Mouse (Mus musculus): Measurements from ENCODE around the gene Nuf2. TPM values are rescaled to one million over a fixed set of nuclear protein-coding genes. Genes with fewer than 3 reads are reported as not detected.
A peak's percentile ranks its signal among the peaks of the same experiment; 100 is the strongest.

Gene Nuf2
- polyA plus RNA-seq, 1 experiment: 15.6 TPM

GRCm38 (mm10) chr1:169553446-169553845, 22.2 kb upstream of the Nuf2 start:
- H3ac ChIP-seq (ENCODE audit: control insufficient read depth, insufficient read length): no peak overlapping the region
- H3K4me2 ChIP-seq (ENCODE audit: low read depth): no peak overlapping the region
- no peaks in the 10 kb centered on the region for H3K27me3 ChIP-seq (ENCODE audit: control insufficient read depth, insufficient read depth, insufficient read length)
- H3K79me2 ChIP-seq (ENCODE audit: control insufficient read depth, insufficient read depth): no peaks in the 10 kb centered on the region
- no peak for TF ChIP-seq MYOG (IDR thresholded peaks at IDR 0.05; ENCODE audit: control insufficient read depth in 1 of 3, insufficient read depth in 1 of 3, insufficient read length in 2 of 3, low read depth in 2 of 3)
- H3K36me3 ChIP-seq (ENCODE audit: control insufficient read depth, insufficient read depth): no peaks in the 10 kb centered on the region
- H3K4me3 ChIP-seq: no peak overlapping the region

- Histone ChIP-seq H3K79me2 (ENCODE audit: control insufficient read depth, insufficient read depth) (no peaks in the 10 kb centered on the region), H3K27me3 (ENCODE audit: control insufficient read depth, insufficient read depth, insufficient read length) (no peaks in the 10 kb centered on the region), H3K36me3 (ENCODE audit: control insufficient read depth, insufficient read depth) (no peaks in the 10 kb centered on the region), H3ac (ENCODE audit: control insufficient read depth, insufficient read length) (no peak overlapping the region), H3K4me3 (no peak overlapping the region), H3K4me2 (ENCODE audit: low read depth) (no peak overlapping the region)
- TF ChIP-seq USF1 (IDR thresholded peaks at IDR 0.05; ENCODE audit: low read depth) (no peak), REST (IDR thresholded peaks at IDR 0.05; ENCODE audit: insufficient read depth, insufficient read length) (no peak), SRF (IDR thresholded peaks at IDR 0.05; ENCODE audit: control insufficient read depth, insufficient read length, low read depth) (no peak), POLR2A (IDR thresholded peaks at IDR 0.05; ENCODE audit: insufficient read length, low read depth) (no peak), MYOG (IDR thresholded peaks at IDR 0.05; ENCODE audit: control insufficient read depth in 1 of 3, insufficient read depth in 1 of 3, insufficient read length in 2 of 3, low read depth in 2 of 3) (no peak), E2F4 (IDR thresholded peaks at IDR 0.05; ENCODE audit: insufficient read depth) (no peak), TCF3 (IDR thresholded peaks at IDR 0.05; ENCODE audit: insufficient read length, low read depth) (no peak), POLR2AphosphoS2 (IDR thresholded peaks at IDR 0.05; ENCODE audit: insufficient read length, low read depth) (no peak), MYOD1 (IDR thresholded peaks at IDR 0.05; ENCODE audit: control insufficient read depth in 1 of 3, insufficient read length in 2 of 3, low read depth in 2 of 3) (no peak), CEBPB (IDR thresholded peaks at IDR 0.05; ENCODE audit: insufficient read depth, poor library complexity, severe bottlenecking) (no peak), TCF12 (IDR thresholded peaks at IDR 0.05; ENCODE audit: insufficient read depth, poor library complexity, severe bottlenecking) (no peak), MAX (IDR thresholded peaks at IDR 0.05; ENCODE audit: low read depth) (no peak)
These were observed 9.2 kb upstream of the Nuf2 start for GRCm38 (mm10) chr1:169540415-169540814.

GRCm38 (mm10) chr1:169531702-169532535, 655 bp upstream of the Nuf2 start:
- TF ChIP-seq MYOD1 (IDR thresholded peaks at IDR 0.05; ENCODE audit: control insufficient read depth in 1 of 3, insufficient read length in 2 of 3, low read depth in 2 of 3): no peak
- H3ac ChIP-seq (ENCODE audit: control insufficient read depth, insufficient read length): no peak overlapping the region
- H3K79me2 ChIP-seq (ENCODE audit: control insufficient read depth, insufficient read depth): peaks cover 42% of the 10 kb centered on the region
- H3K4me2 ChIP-seq (ENCODE audit: low read depth): peak overlapping the region; percentile 94
- peak overlapping the region; percentile 79 for H3K4me3 ChIP-seq
- H3K36me3 ChIP-seq (ENCODE audit: control insufficient read depth, insufficient read depth): no peaks in the 10 kb centered on the region
- no peaks in the 10 kb centered on the region for H3K27me3 ChIP-seq (ENCODE audit: control insufficient read depth, insufficient read depth, insufficient read length)

GRCm38 (mm10) chr1:169529996-169530518, 1.2 kb downstream of the Nuf2 start:
- Histone ChIP-seq H3K4me3 (peak overlapping the region; percentile 79), H3ac (ENCODE audit: control insufficient read depth, insufficient read length) (no peak overlapping the region), H3K27me3 (ENCODE audit: control insufficient read depth, insufficient read depth, insufficient read length) (no peaks in the 10 kb centered on the region), H3K4me2 (ENCODE audit: low read depth) (peak overlapping the region; percentile 63), H3K36me3 (ENCODE audit: control insufficient read depth, insufficient read depth) (peaks cover 6% of the 10 kb centered on the region), H3K79me2 (ENCODE audit: control insufficient read depth, insufficient read depth) (peaks cover 56% of the 10 kb centered on the region)
- TF ChIP-seq POLR2AphosphoS2 (IDR thresholded peaks at IDR 0.05; ENCODE audit: insufficient read length, low read depth) (no peak), USF1 (IDR thresholded peaks at IDR 0.05; ENCODE audit: low read depth) (no peak), SRF (IDR thresholded peaks at IDR 0.05; ENCODE audit: control insufficient read depth, insufficient read length, low read depth) (no peak), REST (IDR thresholded peaks at IDR 0.05; ENCODE audit: insufficient read depth, insufficient read length) (no peak), TCF12 (IDR thresholded peaks at IDR 0.05; ENCODE audit: insufficient read depth, poor library complexity, severe bottlenecking) (no peak), MYOG (IDR thresholded peaks at IDR 0.05; ENCODE audit: control insufficient read depth in 1 of 3, insufficient read depth in 1 of 3, insufficient read length in 2 of 3, low read depth in 2 of 3) (no peak), MYOD1 (IDR thresholded peaks at IDR 0.05; ENCODE audit: control insufficient read depth in 1 of 3, insufficient read length in 2 of 3, low read depth in 2 of 3) (no peak), CEBPB (IDR thresholded peaks at IDR 0.05; ENCODE audit: insufficient read depth, poor library complexity, severe bottlenecking) (no peak), POLR2A (IDR thresholded peaks at IDR 0.05; ENCODE audit: insufficient read length, low read depth) (no peak), MAX (IDR thresholded peaks at IDR 0.05; ENCODE audit: low read depth) (no peak), E2F4 (IDR thresholded peaks at IDR 0.05; ENCODE audit: insufficient read depth) (no peak), TCF3 (IDR thresholded peaks at IDR 0.05; ENCODE audit: insufficient read length, low read depth) (no peak)

- H3K4me2 ChIP-seq (ENCODE audit: low read depth): peak overlapping the region; percentile 33
- no peak overlapping the region for H3K4me3 ChIP-seq
- no peak overlapping the region for H3ac ChIP-seq (ENCODE audit: control insufficient read depth, insufficient read length)
- TF ChIP-seq MAX (IDR thresholded peaks at IDR 0.05; ENCODE audit: low read depth): no peak
- no peak for TF ChIP-seq CEBPB (IDR thresholded peaks at IDR 0.05; ENCODE audit: insufficient read depth, poor library complexity, severe bottlenecking)
- no peak for TF ChIP-seq USF1 (IDR thresholded peaks at IDR 0.05; ENCODE audit: low read depth)
- TF ChIP-seq TCF12 (IDR thresholded peaks at IDR 0.05; ENCODE audit: insufficient read depth, poor library complexity, severe bottlenecking): no peak
- no peak for TF ChIP-seq POLR2A (IDR thresholded peaks at IDR 0.05; ENCODE audit: insufficient read length, low read depth)
- no peak for TF ChIP-seq SRF (IDR thresholded peaks at IDR 0.05; ENCODE audit: control insufficient read depth, insufficient read length, low read depth)
- TF ChIP-seq MYOD1 (IDR thresholded peaks at IDR 0.05; ENCODE audit: control insufficient read depth in 1 of 3, insufficient read length in 2 of 3, low read depth in 2 of 3): no peak
- TF ChIP-seq MYOG (IDR thresholded peaks at IDR 0.05; ENCODE audit: control insufficient read depth in 1 of 3, insufficient read depth in 1 of 3, insufficient read length in 2 of 3, low read depth in 2 of 3): no peak
- H3K27me3 ChIP-seq (ENCODE audit: control insufficient read depth, insufficient read depth, insufficient read length): no peaks in the 10 kb centered on the region
- H3K36me3 ChIP-seq (ENCODE audit: control insufficient read depth, insufficient read depth): peaks cover 21% of the 10 kb centered on the region
- peaks cover 60% of the 10 kb centered on the region for H3K79me2 ChIP-seq (ENCODE audit: control insufficient read depth, insufficient read depth)
These were observed 5.1 kb downstream of the Nuf2 start for GRCm38 (mm10) chr1:169526006-169526680.

Measured in myocyte (in vitro differentiated cells).